Mouse (Mus musculus) retina, adult 2 months (tissue): ENCODE data around the gene Pold1.
A peak's percentile ranks its signal among the peaks of the same experiment; 100 is the strongest.

Experiments used
- DNase-seq: peaks from one replicate; pipeline ENCODE4 v3.0.0-alpha.2; 2012; ENCODE audit warnings: low read depth, low spot score

The Pold1 gene

DNA sequence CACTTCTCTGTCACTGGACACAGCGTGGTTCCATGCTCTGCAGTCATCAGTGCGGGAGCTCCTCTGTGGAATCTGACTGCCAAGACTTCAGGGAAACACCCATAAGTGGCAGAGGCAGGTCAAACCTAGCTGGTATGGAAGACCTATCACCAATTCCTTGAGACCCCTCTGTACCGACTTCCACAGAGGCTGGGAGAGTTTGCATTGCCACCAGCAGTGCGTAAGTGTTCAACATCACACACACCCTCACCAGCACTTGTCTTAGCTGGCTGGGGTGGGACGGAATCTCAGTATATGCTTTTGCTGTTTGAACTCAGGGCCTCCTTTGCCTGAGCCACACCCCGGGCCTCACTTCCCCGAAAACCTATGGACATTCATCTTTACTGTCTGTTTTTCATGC lies 60.7 kb downstream of the Pold1 start:
- no peak for DNase-seq

DNA sequence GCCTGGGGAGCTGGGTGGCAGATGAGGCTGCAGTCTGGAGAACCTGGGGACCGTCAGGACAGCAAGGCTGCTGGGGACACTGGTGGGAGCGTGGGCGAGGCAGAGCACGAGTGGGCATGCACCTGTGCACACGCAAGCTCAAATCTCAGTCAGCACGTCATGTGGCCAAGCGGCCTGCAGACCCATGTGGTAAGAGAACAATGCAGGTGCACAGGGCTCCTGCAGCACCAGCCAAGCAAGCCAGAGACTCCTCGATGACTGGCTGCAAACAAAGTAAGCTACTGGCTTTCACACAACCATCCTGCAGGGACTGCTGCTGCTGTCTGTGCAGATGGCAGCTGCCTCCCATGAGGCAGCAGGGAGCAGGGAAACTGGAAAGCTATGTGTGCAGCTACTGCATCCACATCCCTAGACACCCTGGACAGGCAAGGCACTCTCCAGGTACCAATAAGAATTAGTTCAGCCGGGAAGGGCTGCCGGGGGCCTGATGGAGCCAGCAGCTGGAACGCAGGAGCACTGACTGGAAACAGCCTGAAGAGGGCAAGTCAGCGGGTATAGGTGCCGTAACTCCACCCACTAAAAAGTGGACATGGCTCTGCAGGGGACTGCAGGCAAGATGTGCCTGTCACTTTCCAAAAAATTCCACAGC lies 61.6 kb downstream of the Pold1 start:
- DNase-seq: no peak

DNA sequence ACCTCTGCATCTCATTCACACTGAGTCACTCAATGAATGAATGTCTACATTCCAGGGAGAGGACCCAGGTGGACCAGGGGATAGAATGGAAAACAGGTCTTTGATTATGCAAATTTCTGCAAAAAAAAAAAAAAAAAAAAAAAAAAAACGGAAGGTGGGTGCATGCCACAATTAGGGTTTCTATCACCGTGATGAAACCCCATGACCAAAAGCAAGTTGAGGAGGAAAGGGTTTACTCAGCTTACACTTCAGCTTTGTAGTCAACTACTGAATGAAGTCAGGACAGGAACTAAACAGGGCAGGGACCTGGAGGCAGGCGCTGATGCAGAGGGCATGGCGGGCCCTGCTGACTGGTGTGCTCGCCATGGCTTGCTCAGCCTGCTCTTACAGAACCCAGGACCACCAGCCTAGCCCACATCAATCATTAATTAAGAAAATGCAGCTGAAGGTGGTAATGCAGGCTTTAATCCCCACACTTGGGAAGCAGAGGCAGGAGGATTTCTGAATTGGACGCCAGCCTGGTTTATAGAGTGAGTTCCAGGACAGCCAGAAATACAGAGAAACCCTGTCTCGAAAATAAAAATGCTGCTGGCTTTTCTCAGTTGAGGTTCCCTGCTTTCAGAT lies 63.0 kb downstream of the Pold1 start:
- DNase-seq: no peak

DNA sequence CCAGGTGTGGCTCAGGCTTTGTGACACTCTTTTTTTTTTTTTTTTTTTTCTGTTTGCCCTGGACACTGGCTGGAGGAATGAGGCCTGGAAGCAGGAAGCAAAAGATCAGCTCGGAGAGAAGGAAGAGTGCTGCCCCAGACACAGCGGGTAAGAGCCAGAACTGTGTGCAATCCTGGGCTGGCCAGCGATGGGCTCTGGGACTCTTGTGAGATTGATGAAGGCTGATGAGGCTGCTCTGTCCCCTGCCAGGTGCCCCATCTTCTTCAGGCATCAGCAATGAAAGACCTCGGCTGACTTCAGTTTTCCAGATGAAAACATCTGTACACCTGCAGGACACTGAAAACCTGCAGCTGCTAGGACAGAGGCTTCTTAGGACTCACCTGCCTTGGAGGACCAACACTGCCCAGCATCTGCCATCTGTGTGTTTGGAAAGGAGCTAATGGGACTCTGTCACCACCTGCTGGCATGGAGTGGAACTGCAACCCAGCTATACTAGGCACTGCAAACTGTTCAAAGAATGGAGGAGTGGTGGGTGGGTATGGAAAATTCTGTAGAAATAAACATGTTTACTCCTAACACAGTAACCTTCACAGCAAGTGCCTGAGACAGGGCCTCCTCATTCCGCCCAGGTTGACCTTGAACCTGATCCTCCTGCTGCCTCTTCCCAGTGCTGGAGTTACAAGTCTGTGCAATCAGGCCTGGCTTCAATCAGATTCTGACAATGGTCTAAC lies 63.6 kb downstream of the Pold1 start:
- DNase-seq: peak; percentile 61

DNA sequence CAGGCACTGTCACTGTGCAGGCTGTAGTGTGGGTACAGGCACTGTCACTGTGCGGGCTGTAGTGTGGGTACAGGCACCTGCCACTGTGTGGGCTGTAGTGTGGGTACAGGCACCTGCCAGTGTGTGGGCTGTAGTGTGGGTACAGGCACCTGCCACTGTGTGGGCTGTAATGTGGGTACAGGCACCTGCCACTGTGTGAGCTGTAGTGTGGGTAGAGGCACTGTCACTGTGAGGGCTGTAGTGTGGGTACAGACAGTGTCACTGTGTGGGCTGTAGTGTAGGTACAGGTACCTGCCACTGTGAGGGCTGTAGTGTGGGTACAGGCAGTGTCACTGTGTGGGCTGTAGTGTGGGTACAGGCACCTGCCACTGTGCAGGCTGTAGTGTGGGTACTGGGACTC lies 64.5 kb downstream of the Pold1 start:
- no peak for DNase-seq

DNA sequence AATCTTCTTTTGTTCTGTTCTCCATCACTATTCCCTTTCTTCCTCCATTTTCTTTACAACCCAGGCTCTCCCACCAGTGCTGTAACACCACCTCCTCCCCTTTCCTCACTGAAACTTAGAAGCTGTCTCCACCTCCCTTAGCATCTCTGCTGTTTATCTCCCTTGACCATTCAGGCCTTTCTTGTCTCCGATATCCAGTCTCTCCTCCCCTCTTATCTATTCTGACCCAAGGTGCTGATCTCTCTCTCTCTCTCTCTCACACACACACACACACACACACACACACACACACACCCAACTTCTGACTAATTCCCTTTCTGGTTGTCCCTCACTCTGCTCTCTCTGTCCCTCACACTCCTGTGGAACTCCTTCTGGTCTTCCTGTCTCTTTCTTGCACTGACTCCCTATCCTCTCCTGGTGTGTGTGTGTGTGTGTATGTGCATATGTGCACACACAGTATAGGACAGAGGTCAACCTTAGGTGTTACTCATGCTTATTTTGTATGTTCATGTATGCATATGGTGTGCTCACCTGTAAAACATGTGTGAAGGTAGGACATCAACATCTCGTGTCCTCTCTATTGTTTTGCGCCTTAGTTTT lies 65.7 kb downstream of the Pold1 start:
- no peak for DNase-seq
